Mouse (Mus musculus) myocyte (in vitro differentiated cells): ENCODE data around the gene Wdtc1. TPM values are rescaled to one million over a fixed set of nuclear protein-coding genes. Genes with fewer than 3 reads are reported as not detected.

Experiments used
- H3K27me3 ChIP-seq: one replicate; pipeline ENCODE4 v1.6.1; 2011; ENCODE audit not compliant: control insufficient read depth, insufficient read depth, insufficient read length
- H3K36me3 ChIP-seq: one replicate; pipeline ENCODE4 v1.6.1; 2011; ENCODE audit not compliant: control insufficient read depth, insufficient read depth
- H3K4me2 ChIP-seq: one replicate; pipeline ENCODE4 v1.6.1; 2011; ENCODE audit warnings: low read depth, control low read depth
- H3K4me3 ChIP-seq: one replicate; pipeline ENCODE4 v1.5.1; 2011; ENCODE audit warnings: mild to moderate bottlenecking, control low read depth, moderate library complexity
- H3K79me2 ChIP-seq: one replicate; pipeline ENCODE4 v1.6.1; 2011; ENCODE audit not compliant: control insufficient read depth, insufficient read depth
- H3ac ChIP-seq: one replicate; pipeline ENCODE4 v1.6.1; 2011; ENCODE audit not compliant: control insufficient read depth, insufficient read length
- CEBPB ChIP-seq: IDR thresholded peaks from 2 replicates; pipeline ENCODE4 v1.6.1; 2011; ENCODE audit warnings: mild to moderate bottlenecking, moderate library complexity; ENCODE audit not compliant: poor library complexity, insufficient read depth, severe bottlenecking
- E2F4 ChIP-seq: IDR thresholded peaks from one replicate; pipeline ENCODE4 v1.6.1; 2011; ENCODE audit warnings: mild to moderate bottlenecking, control low read depth, moderate library complexity; ENCODE audit not compliant: insufficient read depth
- MAX ChIP-seq: IDR thresholded peaks from one replicate; pipeline ENCODE4 v1.6.1; 2011; ENCODE audit warnings: low read depth, mild to moderate bottlenecking, control low read depth
- MYOD1 ChIP-seq, 3 experiments: IDR thresholded peaks; one replicate each; pipeline ENCODE4 v1.6.1; 2011; ENCODE audit warnings: control low read depth in 2 of 3, low read depth in 2 of 3, mild to moderate bottlenecking in 2 of 3, moderate library complexity in 1 of 3; ENCODE audit not compliant: insufficient read length in 2 of 3, control insufficient read depth in 1 of 3
- MYOG ChIP-seq, 3 experiments: IDR thresholded peaks; one replicate each; pipeline ENCODE4 v1.6.1; 2011; ENCODE audit warnings: control low read depth in 2 of 3, low read depth in 2 of 3, mild to moderate bottlenecking in 2 of 3; ENCODE audit not compliant: insufficient read length in 2 of 3, control insufficient read depth in 1 of 3, insufficient read depth in 1 of 3
- POLR2A ChIP-seq: IDR thresholded peaks from one replicate; pipeline ENCODE4 v1.6.1; 2011; ENCODE audit warnings: low read depth, mild to moderate bottlenecking, control low read depth, moderate library complexity; ENCODE audit not compliant: insufficient read length
- POLR2AphosphoS2 ChIP-seq: IDR thresholded peaks from one replicate; pipeline ENCODE4 v1.6.1; 2011; ENCODE audit warnings: low read depth, control low read depth; ENCODE audit not compliant: insufficient read length
- REST ChIP-seq: IDR thresholded peaks from one replicate; pipeline ENCODE4 v1.6.1; 2011; ENCODE audit warnings: mild to moderate bottlenecking, control low read depth, moderate library complexity; ENCODE audit not compliant: insufficient read depth, insufficient read length
- SRF ChIP-seq: IDR thresholded peaks from one replicate; pipeline ENCODE4 v1.6.1; 2011; ENCODE audit warnings: low read depth; ENCODE audit not compliant: control insufficient read depth, insufficient read length
- TCF12 ChIP-seq: IDR thresholded peaks from one replicate; pipeline ENCODE4 v1.6.1; 2011; ENCODE audit warnings: mild to moderate bottlenecking, control low read depth; ENCODE audit not compliant: poor library complexity, insufficient read depth, severe bottlenecking
- TCF3 ChIP-seq: IDR thresholded peaks from one replicate; pipeline ENCODE4 v1.6.1; 2011; ENCODE audit warnings: low read depth, control low read depth; ENCODE audit not compliant: insufficient read length
- USF1 ChIP-seq: IDR thresholded peaks from one replicate; pipeline ENCODE4 v1.6.1; 2011; ENCODE audit warnings: low read depth, mild to moderate bottlenecking, control low read depth, moderate library complexity
- polyA plus RNA-seq: library from polyadenylated mRNA; unstranded; fragments of >200 nt; fragmentation: generic; extraction: Trizol; gene quantifications from one replicate; pipeline ENCODE4 v1.2.1, GENCODE M21; 2012; ENCODE audit warnings: missing spikeins

The Wdtc1 gene
- polyA plus RNA-seq, 1 experiment: 53.1 TPM

DNA sequence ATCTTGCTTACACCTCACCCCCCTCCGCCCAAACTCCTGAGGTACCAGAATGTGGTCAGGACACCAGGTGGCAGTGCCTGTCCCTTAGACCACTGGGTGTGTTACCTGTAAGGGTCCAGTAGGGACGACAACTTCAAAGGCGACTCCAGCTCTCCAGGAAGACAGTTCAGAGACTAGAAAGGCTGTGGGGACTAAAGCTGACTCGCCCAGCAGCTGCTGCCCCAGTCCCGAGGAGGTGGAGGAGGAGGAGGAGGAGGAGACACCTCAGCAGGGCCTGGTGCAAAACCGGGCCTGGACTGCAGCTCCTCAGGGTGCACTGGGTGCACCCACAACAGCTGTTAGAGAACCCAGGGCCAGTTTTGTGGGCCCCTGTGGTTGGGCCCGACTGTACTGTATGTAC lies 90.4 kb downstream of the Wdtc1 start, which contains the start of gene Sytl1:
Gene Sytl1 (minus strand): TSS at position 232 of the 400 bp plus-strand sequence.
- H3K79me2 ChIP-seq: no peaks in the 10 kb centered on the region
- no peaks in the 10 kb centered on the region for H3K27me3 ChIP-seq
- no peak within 1 kb of the TSS for H3K4me3 ChIP-seq
- H3K36me3 ChIP-seq: peaks cover 4% of the 10 kb centered on the region
- no peak within 1 kb of the TSS for H3ac ChIP-seq
- H3K4me2 ChIP-seq: peak within 1 kb of the TSS; percentile 38
- TF ChIP-seq REST (no peak), TCF12 (no peak), MYOG (IDR thresholded peaks at IDR 0.05; ENCODE audit: control insufficient read depth in 1 of 3, insufficient read depth in 1 of 3, insufficient read length in 2 of 3, low read depth in 2 of 3) (peak; percentile 50 to 90 (median 73)), MYOD1 (IDR thresholded peaks at IDR 0.05; ENCODE audit: control insufficient read depth in 1 of 3, insufficient read length in 2 of 3, low read depth in 2 of 3) (peak in 2 of 3 experiments; percentile 49 to 71)

DNA sequence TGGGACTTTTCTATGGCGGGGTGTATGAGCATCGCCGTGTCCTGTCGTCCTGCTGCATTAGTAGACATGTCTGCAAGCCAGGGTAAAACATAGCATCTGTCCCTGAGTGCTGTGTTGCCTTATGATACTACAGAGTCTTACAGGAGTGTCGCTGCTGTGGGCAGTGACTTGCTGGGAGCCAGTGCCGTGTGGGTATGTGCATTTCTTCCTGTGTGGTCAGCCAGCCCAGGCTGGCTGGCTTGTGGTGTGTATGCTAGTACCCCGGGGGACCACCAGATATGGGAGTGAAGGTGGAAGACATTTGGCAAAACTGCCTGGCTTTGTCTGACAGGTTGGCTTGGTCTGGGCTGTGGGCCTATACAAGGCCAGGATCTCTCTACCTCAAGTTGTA lies 90.9 kb downstream of the Wdtc1 start:
- Histone ChIP-seq H3K4me2 (peak overlapping the region; percentile 38), H3K36me3 (peaks cover 4% of the 10 kb centered on the region), H3K4me3 (no peak overlapping the region), H3K79me2 (no peaks in the 10 kb centered on the region), H3K27me3 (peaks cover 1% of the 10 kb centered on the region), H3ac (no peak overlapping the region)
- TF ChIP-seq REST: no peak
- TF ChIP-seq MYOD1 (IDR thresholded peaks at IDR 0.05; ENCODE audit: control insufficient read depth in 1 of 3, insufficient read length in 2 of 3, low read depth in 2 of 3): no peak
- no peak for TF ChIP-seq POLR2AphosphoS2
- no peak for TF ChIP-seq MAX
- no peak for TF ChIP-seq USF1
- TF ChIP-seq SRF: no peak

GRCm38 (mm10) chr4:133261641-133262374 lies 91.5 kb downstream of the Wdtc1 start:
- TF ChIP-seq POLR2AphosphoS2: no peak
- no peak for TF ChIP-seq USF1
- no peak for TF ChIP-seq MYOG (IDR thresholded peaks at IDR 0.05; ENCODE audit: control insufficient read depth in 1 of 3, insufficient read depth in 1 of 3, insufficient read length in 2 of 3, low read depth in 2 of 3)
- TF ChIP-seq E2F4: no peak
- no peak for TF ChIP-seq TCF12
- no peak for TF ChIP-seq CEBPB
- TF ChIP-seq SRF: no peak
- no peak for TF ChIP-seq MYOD1 (IDR thresholded peaks at IDR 0.05; ENCODE audit: control insufficient read depth in 1 of 3, insufficient read length in 2 of 3, low read depth in 2 of 3)
- no peak for TF ChIP-seq POLR2A
- no peak for TF ChIP-seq TCF3
- TF ChIP-seq MAX: no peak
- no peak for TF ChIP-seq REST
- Histone ChIP-seq H3K4me2 (no peak overlapping the region), H3ac (no peak overlapping the region), H3K36me3 (peaks cover 4% of the 10 kb centered on the region), H3K79me2 (no peaks in the 10 kb centered on the region), H3K27me3 (peaks cover 6% of the 10 kb centered on the region), H3K4me3 (no peak overlapping the region)

DNA sequence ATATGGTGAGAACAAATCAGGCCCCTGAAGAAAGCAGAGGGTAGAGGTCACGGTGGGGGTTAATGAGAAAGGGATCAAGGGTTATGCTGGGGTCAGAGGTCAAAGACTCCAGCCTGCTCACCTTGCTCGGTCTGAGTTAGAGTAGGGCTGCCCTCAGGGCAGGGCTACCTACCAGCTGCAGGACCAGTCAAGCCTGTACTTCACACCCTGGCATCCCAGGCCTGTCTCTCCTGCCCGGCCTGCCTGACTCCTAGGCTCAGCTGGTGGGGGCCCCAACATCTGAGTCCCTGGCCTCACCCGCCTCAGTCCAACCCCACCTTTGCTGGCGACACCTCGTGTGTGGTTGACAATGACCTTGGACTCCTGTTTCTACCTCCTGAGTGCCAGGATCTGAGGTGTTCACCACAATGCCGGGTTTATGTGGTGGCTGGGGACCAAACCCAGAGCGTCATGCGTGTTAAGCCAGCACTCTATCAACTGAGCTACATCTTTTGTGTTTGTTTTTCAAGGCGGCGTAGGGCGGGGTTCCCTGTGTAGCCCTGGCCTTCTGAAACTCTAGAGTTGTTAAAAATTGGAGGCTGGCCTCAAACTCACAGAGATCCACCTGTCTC lies 95.4 kb downstream of the Wdtc1 start:
- H3K4me2 ChIP-seq: no peak overlapping the region
- no peak overlapping the region for H3ac ChIP-seq
- H3K36me3 ChIP-seq: no peaks in the 10 kb centered on the region
- peaks cover 13% of the 10 kb centered on the region for H3K27me3 ChIP-seq
- H3K79me2 ChIP-seq: no peaks in the 10 kb centered on the region
- no peak overlapping the region for H3K4me3 ChIP-seq
- no peak for TF ChIP-seq CEBPB
- no peak for TF ChIP-seq POLR2AphosphoS2

DNA sequence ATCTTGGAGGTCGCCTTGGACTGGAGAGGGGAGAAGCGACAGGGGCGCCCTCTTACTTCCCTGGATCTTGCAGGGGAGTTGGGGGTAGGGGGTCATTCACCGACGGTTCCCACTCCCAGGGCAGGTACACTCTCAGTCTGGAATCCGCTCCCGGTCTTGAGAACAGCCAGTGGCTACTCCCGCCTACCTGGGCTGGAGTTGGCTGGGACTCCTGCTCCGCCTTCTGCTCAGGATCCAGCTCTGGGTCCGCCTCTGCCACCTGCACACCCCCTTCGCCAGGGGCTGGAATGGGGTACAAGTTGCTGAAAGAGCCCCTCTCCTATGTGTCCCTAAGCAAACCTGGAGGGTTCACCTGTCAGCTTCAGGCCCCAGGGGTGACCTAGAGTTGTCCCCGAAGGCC lies 96.1 kb downstream of the Wdtc1 start:
- Histone ChIP-seq H3K79me2 (no peaks in the 10 kb centered on the region), H3K36me3 (no peaks in the 10 kb centered on the region), H3ac (no peak overlapping the region), H3K27me3 (peaks cover 13% of the 10 kb centered on the region), H3K4me3 (no peak overlapping the region), H3K4me2 (no peak overlapping the region)
- TF ChIP-seq REST (no peak), TCF3 (no peak), MYOG (IDR thresholded peaks at IDR 0.05; ENCODE audit: control insufficient read depth in 1 of 3, insufficient read depth in 1 of 3, insufficient read length in 2 of 3, low read depth in 2 of 3) (no peak), MYOD1 (IDR thresholded peaks at IDR 0.05; ENCODE audit: control insufficient read depth in 1 of 3, insufficient read length in 2 of 3, low read depth in 2 of 3) (no peak), E2F4 (no peak)
